Mouse (Mus musculus) thymus, postnatal 25 days (tissue): ENCODE results near the gene Hoxa13.

Experiments used
- DNase-seq: peaks from one replicate; pipeline ENCODE4 v3.0.0; 2022

Gene Hoxa13

DNA sequence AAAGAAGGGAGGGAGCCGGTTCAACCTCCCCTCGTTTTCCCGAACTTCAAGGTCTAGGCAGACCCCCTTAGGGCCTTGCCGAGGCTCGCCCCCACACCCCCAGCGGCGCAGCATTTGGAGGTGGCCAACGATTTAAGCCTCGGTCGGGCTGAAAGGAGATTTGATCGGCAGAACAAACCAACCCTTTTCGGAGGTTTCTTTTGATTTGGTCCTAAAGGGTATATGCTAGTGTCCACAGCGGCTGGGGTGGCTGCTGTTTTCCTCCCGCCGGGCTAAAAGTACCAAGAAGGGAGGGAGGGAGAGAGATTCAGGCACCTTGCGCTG, 11.3 kb downstream of the Hoxa13 start:
- no peak for DNase-seq

DNA sequence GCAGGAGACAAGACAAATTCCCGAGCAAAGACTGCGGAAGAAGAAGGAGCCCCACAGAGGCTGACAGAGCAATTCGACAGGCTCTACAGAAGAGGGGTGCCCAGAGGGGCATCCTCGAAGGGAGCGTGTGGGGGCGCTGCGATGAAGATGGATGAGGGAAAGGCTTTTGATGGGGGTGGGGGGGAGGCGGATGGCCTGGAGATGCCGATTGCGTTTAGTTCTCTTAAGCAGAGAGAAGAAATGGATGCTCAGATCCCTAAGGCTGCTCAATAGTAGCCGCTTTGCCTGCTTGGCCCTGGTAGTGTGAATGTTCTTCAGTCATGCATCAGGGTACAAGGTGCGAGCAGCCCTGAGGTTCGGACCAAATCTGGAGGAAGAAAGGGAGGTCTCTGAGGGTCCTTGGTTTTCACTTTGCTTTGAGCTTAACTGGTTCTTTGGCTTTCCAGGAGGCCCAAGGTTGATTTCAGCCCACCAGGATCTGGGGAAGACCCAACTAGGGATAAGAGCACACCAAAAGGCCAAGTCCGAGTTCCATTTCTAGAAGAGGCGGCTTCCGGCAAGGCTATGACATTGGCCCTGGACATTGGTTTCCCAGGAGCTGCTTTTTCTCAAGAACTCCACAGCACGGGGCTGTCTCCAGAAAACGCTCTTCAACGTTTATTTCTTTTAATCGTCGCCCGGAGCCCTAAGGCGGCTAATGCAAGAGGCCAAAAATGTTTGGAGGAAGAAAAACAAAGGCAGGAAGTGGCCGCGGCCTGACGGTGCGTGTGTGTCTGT, 11.9 kb downstream of the Hoxa13 start:
- no peak for DNase-seq

DNA sequence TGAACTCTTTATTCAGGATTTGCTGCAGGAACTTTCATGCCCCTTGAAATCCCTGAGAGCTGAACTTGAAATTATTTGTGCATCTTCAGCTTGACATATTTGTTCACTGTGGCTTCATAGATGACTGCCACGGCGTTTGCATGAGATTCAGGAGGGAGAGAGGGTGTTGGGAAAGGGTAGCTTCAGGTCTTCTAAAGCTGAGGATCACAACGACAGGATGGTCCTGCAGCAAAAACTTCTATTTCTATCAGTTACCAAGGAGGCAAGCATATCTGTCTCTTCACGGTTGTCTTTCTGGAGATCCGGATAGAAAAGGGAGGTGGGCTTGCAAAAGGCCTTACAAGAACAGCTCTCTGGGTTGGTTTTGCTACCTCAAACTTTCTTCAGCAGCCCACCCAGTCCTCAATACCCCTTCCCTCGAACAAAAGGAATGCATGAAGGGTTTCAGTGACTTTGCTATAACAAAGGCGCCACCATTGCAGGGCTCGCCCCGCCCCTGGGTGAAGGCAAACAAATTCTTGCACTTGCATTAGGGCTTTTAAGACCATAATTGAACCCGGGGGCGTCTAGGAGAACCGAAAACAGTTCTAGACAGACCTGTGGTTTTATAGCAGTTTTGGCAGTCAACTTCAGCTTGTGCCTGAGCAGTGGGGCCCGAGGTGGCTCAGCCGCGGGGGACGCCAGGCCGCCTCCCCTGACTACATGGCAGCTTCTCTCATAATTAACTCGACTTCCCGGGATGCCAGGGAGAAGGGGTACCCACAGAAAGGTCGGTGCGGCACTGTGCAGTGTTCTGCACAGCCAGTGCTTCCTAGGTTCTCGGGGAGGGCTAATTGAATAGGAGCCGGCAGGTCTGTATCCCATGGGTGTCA, 12.7 kb downstream of the Hoxa13 start:
- no peak for DNase-seq

DNA sequence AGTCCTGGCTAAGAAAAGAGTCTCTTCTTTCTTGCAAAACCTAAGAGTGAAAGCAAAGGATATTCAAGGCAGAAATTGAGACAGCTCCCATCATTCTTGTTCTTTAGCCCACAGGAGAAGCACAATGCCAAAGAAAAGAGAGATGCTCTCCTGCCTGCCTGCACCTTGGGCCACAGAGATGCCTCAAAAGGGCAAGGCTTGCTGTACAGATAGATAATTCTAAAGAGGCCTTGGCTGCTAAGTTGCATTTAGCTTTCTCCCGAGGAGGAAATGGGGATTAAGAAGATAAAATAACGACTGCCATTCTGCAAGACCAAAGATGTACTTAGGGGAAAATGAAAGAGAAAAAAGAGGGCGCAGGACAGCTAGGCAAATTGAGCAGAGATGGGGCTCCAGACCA, 13.8 kb downstream of the Hoxa13 start:
- DNase-seq = no peak

DNA sequence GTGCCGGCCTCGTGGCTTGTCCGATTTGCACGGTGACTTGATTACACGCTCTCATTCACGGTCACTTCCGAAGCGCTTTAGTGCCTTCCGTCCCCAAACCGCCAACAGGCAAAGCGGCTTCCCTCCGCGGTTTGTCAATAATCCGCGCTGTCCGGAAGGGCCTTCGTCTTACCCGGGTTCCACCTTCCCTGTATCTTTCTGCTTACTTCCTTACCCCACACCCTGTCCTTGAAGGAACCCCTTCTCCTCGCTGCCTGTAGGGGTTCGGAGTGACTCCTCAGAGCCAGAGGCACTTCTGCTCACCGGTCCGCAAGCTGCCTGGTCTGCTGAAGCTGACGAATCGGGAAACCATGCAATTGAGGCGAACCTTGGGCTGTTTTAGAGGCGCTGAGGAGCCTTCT, 14.3 kb downstream of the Hoxa13 start:
- no peak for DNase-seq

DNA sequence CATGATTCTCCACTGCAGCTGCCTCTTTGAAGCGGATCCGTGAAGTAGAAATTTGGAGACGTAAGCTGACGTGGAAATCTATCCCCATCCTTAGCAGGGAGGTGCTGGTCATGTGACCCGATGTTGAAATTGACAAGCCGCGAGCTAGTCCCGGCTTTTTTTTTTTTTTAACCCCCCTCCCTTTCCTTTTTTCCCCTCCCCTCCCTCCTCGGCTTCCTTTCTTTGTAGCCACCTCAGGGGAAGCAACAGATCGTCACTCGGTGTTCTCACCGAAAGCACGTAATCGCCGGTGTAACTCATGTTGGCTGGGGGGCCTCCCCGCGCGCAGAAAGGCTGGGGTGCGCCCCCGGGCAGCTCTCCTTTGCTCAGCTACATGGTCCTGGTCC, 14.9 kb downstream of the Hoxa13 start, which contains the start of gene Hoxa11:
Hoxa11 (minus strand) TSS at position 54 of the 386 bp plus-strand sequence.
- DNase-seq = no peak

DNA sequence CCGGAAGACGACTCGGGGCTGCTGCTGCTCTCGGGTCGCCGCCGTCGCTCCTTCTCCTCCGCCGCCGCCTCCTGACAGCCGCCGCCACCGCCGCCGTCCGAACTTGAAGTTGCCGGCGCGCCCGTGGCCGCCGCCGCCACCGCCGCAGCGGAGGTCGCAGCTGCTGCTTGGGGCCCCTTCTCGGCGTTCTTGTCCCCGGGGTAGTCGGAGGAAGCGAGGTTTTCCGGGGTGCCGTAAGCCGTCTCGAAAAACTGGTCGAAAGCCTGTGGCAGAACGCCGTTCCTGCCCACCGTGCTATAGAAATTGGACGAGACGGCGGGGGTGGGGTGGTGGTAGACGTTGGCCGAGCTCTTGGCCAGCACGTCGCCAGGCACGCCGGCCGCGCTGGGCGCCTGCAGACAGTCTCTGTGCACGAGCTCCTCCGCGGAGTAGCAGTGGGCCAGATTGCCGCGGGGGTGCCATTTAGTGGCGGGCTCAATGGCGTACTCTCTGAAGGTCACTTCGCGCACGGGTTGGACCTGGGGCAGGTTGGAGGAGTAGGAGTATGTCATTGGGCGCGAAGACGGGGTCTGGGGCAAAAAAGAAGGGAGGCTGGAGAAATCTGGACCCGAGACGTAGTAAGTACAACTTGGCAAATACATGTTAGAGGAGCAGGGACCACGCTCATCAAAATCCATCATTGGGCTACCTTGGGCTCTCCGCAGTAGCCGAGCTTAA, 15.5 kb downstream of the Hoxa13 start:
- DNase-seq = no peak

DNA sequence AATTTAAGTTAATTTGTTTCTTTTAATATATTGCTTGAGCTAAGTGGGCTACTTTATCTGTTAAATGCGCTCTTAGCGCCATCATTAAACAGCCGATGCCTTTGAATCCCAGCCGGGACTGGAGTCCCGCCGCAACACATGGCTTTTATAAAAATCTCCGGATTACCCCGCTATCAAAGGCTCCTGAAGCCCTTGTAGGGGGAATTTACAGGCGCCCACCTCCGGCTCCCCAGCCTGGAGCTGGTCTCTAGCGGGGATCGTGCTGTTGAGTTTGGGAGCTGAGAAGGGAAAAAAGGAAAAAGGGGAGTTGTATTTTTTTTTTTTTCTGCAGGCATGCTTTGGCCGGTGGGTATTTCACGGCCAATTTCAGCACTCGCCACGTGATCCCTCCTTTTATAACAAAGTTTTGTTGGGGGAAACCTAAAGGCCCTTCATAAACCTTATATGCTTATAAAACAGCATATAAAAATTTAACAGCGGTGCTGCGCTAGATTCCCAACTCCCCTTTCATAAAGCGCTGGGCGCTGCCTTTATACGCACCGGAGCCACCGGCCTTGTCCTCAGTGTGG, 16.1 kb downstream of the Hoxa13 start:
- no peak for DNase-seq

DNA sequence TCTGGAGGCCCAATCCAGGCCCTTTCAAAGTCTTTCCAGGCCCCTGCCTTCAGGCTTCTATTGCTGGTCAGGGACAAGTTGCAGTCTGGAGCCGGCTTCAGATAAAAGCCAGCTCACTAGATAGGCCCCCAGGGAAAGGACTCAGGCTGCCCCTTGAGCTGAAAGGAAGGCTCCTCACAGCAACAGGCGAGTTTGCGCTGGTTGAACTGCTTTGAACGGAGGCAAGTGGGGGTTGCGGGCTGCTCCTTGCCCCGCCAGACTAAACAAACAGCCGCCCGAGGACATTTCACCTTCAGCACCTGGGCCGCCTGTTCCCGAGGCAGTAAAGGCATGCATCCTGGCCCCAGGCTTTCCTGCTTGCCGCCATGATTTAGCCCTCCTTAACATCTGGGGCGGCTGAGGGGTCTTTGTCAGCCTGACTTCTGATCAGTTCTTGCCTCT, 17.0 kb downstream of the Hoxa13 start:
- no peak for DNase-seq

DNA sequence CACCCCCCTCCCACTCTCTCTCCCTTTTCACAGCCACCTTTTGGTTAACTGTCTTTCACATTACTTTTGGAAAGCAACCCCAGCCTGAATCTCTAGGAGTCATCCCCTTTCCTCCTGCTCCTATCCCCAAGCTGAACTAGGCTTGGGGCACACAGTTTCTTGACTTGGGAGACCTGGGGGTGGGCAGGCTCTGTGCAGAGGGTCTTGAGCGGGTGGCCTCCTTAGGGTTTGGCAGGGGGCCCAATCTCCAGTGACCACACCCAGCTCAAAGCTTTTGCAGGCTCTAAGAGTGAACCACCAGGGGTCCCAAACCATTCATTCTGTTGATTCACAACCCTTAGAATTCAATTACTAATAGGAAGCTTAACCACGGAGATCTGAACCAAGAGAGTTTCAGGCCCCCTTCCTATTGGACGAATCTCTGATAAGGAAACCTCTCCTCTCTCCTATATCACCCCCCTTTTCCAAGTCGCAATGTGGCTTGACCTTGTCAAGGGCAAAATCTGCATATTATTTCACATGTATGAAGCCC, 17.8 kb downstream of the Hoxa13 start:
- no peak for DNase-seq

DNA sequence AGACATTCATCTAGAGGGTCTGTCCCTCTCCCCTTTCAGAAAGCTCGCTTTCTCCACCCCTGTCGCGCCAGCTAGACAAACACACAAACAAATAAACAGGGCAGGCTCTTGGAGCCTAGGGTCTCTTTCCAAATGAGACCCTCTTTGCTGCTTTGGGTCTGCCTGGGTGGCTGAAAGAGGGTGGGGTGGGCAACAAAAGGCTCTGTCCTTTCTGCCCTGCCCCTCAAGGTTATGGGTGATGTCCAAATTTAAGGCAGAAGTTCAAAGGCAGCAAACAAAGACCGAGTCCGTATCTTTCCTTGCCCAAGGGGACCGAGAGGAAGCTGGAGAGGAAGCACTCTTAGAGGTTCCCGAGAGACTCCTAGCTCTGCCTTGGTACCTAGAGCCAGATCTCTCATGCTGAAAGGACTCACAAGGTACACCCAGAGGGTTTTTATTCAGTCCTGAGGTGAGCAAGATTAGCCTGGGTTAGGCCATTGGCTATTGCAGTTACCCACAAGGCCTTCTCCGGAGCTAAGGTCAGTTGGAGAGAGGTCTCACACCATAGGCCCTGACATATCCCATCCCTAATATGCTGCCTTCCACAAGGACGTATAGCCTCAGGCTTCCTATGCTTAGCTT, 19.6 kb downstream of the Hoxa13 start:
- no peak for DNase-seq

DNA sequence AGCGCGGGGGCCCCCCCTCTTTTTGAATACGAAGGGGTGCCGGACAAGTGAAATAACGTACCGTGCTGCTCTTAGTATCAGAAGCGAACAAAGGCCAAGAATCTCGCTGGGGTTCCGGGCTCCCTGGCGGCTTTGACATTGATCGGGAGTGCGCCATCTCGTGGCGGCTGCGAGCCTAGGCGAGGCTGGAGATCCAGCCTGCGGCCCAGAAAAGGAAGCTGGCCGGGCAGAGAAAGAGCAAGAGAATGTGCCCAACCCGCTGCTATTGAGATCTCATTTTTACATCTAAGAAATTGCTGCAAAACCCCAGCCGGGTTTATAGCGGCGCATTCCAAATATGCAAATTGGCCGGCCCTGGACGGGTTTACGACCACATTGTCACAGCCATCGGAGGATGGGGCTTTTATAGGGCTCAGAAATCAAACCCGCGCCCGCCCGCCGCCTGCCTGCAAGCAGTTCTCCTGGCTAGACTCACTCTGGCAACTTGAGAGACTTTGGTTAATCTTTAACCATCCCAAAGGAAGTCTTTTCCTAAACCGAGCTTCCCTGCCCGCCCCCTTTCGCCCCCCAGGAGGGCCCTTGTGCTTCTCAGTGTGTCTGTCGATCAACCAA, 20.2 kb downstream of the Hoxa13 start, which contains the start of gene Hoxa10:
Hoxa10 (minus strand) TSS at position 466 of the 612 bp plus-strand sequence.
- DNase-seq = peak; percentile 81

DNA sequence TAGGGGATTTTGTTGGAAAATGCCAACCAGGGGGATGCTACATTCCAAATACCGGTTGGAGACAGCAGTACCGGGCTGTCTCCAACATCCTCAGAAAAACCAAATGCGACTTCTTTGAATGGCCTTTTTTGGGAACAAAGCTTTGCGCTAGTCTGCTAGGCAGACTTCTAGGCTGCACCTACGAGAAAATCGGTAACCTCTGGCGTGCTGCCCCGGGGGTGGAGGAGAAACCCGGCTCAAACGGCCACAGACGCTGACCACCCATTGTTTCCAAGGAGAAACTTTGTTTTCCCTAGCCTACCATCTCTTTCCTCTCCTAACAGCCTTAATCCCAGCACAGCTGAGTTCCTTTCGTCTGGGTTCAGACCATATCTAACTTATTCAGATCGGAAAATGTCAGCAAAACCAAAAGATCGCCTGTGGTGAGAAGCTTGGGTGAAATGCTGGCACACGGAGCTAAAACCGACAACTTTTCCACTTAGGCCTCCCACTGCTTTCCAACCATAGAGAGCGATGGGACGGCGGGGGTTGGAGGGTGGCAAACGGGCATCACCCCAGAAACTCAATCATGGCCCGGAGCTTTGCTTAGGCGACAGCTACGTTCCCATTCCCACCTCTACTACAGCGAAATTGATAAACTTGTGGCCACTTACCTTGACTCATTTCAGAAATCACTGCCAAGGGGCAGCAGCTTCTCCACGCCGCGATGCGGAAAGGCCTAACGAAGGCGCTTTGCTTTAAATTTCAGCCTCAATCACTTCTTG, 20.9 kb downstream of the Hoxa13 start:
- DNase-seq = no peak

DNA sequence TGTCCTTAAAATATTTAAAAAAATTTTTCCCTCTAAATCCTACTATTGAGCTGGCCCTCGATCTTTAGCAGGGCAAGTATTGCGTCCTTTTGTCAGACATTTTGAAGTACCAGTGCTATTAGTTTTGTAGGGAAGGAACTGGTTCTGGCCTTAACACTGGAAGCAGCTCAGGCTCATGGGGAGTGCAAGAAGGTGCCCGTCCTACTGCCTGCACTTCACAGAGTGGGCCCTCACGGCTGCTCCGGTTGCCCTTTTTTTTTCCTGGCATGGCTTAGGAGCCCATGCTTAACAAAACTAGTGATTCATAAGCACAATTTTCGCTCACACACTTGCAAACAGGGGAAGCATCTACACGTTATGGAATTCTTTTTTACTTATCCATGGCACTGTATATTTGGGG, 21.7 kb downstream of the Hoxa13 start:
- DNase-seq = no peak

DNA sequence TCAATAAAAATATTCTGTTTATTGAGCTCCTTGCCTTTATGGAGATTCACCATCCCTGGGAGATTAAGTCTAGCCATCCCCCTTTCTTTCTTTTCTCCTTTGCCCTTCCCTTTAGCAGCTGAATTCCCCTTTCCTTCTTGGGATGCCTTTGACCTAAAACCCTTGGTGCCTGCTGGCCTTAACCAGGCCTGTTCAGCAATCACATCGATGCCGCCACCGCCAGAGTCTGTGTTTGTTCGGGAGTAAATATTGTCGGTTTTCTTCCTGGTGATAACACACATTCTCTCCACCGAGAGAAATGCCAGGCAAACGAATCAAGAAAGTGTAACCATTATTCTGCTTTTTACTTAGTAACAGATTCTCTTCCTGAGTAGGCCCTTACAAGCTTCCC, 22.5 kb downstream of the Hoxa13 start:
- DNase-seq = no peak

DNA sequence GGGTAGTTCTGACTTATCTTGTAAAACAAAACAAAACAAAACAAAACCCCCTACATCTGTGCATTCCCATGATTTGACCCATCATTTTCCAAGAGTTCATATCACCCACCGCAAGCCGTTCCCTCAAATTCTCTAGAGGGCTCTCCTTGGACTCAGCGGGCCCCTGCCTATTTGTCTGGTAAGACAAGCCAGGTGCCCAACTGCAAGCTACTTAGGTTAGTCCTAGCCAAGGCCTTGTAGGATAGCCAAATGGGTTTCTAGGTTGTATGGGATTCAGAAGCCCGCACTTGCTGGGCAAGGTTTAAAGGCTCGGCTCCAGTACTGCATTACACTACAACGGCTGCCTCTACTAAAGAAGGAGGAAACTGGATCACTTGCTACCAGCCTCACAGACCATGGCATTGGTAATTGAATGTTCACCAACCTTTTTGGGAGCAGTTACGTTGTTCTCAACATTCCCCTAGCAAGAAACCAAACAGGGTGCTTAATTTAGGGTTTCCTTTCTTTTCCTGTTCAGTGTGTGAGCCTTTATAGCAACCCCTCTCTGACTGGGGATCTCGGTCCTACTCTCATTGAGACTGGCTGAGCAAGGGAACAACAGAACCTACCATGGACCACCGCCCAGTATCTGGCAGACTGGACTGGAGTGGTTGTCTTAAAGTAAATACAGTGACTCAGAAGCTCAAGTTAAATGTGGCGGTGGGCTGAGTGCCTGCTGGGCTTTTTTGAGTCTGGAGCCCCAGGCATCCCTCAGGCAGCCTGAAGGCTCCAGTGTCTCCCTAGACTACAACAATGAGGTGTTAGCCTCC, 23.1 kb downstream of the Hoxa13 start:
- no peak for DNase-seq

DNA sequence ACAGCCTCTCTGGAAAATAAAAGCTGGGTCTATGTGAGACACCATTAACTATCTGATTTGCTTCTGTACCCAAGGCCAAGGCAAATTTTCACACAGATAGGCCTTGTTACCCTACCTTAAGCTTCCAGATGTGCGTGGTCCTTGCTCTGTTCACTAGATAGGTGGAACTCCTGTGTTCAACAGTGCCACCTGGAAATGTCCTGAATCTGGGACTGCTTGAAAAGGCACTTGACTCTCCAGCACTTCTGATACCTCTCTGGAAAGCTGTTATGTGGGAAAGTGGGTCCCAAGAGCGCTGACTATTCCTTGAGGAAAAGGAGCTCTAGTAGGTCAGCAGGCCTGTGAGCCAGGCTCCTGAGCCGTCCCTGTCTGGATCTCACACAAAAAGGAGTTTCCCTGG, 23.9 kb downstream of the Hoxa13 start:
- no peak for DNase-seq

DNA sequence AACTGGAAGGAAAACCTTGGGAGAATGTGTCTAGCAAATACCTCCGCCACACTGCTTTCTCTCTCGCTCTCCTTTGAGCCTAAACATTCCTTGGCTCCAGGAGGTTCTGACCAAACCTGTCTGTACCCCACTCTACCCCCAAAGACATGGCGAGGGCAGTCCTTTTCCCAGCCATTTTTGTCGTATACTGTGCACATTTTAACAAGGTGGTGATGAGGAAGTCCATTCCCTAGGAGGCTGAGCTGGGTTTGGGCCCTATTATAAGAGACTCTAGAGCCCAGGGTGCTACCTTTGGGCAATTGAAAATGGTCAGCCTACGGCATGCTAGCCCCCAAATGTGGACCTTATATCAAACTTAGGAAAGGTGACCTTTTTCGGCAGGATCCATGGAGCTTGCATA, 24.8 kb downstream of the Hoxa13 start:
- DNase-seq = no peak

DNA sequence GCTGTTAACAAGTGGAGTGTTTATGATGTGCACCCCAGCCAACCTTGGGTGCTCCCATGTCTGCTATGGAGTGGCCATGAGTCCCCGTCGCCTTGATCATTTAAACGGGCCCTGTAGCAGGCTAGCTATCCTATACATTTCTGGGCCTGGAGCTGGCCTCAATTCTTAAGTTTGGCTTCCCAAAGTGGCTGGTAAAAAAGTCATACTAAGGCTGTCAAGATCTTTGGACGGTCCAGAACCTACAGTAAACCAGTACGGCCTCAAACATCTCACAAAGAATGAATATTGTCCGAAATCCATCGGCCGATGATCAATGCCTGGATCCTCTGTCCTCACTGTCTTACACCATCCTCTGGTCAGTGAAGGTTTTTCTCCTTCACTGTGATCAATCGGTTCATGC, 25.4 kb downstream of the Hoxa13 start:
- DNase-seq = no peak

DNA sequence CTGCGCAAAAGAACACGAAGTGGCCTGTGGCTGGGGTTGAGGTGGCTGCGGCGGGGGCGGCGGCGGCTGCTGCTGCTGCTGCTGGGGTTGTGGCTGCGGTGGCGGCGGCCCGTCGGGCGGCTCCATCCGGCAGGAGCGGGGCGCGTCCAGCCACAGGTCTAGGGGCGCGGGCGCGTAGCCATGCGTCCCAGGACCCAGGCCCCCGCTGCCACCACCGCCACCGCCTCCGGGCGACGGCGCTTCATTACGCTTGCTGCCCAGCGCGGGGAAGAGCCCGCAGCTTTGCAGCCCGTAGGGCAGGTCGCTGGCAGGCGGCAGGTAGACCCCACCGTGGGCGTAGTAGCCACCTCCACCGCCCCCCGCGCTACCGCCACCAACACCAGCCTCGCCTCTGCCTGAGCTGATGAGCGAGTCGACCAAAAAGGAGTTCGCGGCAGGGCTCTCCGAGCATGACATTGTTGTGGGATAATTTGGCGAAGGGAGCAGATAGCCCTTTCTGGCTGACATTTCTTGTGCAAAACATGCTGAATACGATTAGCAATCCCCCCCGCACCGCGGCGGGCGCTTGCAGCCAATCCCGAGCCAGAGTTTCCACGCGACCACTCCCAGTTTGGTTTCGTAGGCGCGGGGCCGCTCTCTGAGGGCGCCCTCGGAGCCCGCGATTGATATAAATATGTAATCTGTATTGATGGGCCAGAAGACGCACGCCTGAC, 26.1 kb downstream of the Hoxa13 start:
- no peak for DNase-seq
